Mouse (Mus musculus): ENCODE measurements around the gene Notch2. TPM values are rescaled to one million over a fixed set of nuclear protein-coding genes. Genes with fewer than 3 reads are reported as not detected.

Gene Notch2
- total and polyA plus RNA-seq, 2 experiments from 2014 or later = 8.1 to 28.4 TPM

GRCm38 (mm10) chr3:97993920-97994545 lies 19.3 kb upstream of the Notch2 start:
- H3K4me1 ChIP-seq (ENCODE audit: insufficient read depth) = no peaks in the 10 kb centered on the region
- no peaks in the 10 kb centered on the region for H3K27me3 ChIP-seq (ENCODE audit: insufficient read depth, low read length)
- no peak for TF ChIP-seq CTCF (IDR thresholded peaks at IDR 0.05; ENCODE audit: low read depth)
- WGBS = 77% methylated on average over 3 of the region's 3 CpGs
- no peaks in the 10 kb centered on the region for H3K36me3 ChIP-seq (ENCODE audit: insufficient read depth)
- H3K4me2 ChIP-seq (ENCODE audit: low read depth) = no peak overlapping the region
- no peaks in the 10 kb centered on the region for H3K9me3 ChIP-seq (ENCODE audit: low read length)
- ATAC-seq (no peak), DNase-seq (no peak)
- no peak overlapping the region for H3K4me3 ChIP-seq (ENCODE audit: low read depth, low read length)
- H3K27ac ChIP-seq (ENCODE audit: low read depth, low read length) = no peak overlapping the region
- H3K9ac ChIP-seq = no peak overlapping the region

DNA sequence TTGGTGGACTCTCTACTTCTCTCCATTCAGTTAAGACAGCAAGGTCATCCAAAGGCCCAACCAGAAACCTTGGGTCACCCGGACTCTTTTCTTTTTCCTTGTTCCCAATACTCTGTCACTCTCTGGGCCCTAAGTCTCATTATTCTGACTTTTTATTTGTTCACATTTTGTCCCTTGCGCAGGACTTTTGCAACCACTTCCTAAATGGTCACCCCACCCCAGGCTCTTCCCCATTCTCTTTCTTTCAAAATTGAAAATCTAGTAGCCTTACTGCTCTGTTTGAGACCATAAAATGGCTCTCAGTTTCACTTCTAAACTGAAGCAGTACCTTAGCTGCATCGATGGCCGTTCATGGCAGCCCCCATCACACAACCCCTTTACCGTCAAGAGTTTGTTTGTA lies 18.5 kb upstream of the Notch2 start:
- Histone ChIP-seq H3K4me2 (ENCODE audit: low read depth) (no peak overlapping the region), H3K27ac (ENCODE audit: low read depth, low read length) (no peak overlapping the region), H3K4me1 (ENCODE audit: insufficient read depth) (no peaks in the 10 kb centered on the region), H3K9ac (no peak overlapping the region), H3K9me3 (ENCODE audit: low read length) (no peaks in the 10 kb centered on the region), H3K4me3 (ENCODE audit: low read depth, low read length) (no peak overlapping the region), H3K27me3 (ENCODE audit: insufficient read depth, low read length) (no peaks in the 10 kb centered on the region), H3K36me3 (ENCODE audit: insufficient read depth) (no peaks in the 10 kb centered on the region)
- TF ChIP-seq CTCF (IDR thresholded peaks at IDR 0.05; ENCODE audit: low read depth) = no peak
- WGBS = 94% methylated on average over 5 of the region's 5 CpGs
- ATAC-seq (no peak), DNase-seq (no peak)

DNA sequence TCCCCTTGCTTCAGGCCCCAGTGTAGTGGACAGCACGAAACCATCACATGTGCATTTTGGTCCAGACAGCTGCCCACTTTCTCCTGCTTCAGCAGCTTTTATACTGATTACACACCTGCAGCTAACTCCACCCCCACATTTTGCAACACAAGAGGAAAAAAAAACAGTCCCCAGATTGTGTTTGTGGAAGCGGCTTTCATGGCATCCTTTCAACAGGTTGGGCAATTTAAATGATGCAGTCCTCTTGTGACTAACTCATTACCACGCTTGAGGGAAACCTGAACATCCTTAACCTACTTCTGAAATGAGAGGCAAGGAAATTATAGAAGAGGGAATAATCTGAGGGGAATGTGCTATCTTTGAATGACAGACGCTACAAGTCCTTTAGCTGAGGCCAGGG lies 15.0 kb upstream of the Notch2 start:
- Histone ChIP-seq H3K27me3 (ENCODE audit: insufficient read depth, low read length) (no peaks in the 10 kb centered on the region), H3K4me3 (ENCODE audit: low read depth, low read length) (no peak overlapping the region), H3K9me3 (ENCODE audit: low read length) (no peaks in the 10 kb centered on the region), H3K4me2 (ENCODE audit: low read depth) (no peak overlapping the region), H3K36me3 (ENCODE audit: insufficient read depth) (no peaks in the 10 kb centered on the region), H3K4me1 (ENCODE audit: insufficient read depth) (no peaks in the 10 kb centered on the region), H3K27ac (ENCODE audit: low read depth, low read length) (no peak overlapping the region), H3K9ac (no peak overlapping the region)
- no peak for DNase-seq
- no peak for ATAC-seq
- no peak for TF ChIP-seq CTCF (IDR thresholded peaks at IDR 0.05; ENCODE audit: low read depth)
- 86% methylated on average over 4 of the region's 4 CpGs for WGBS

GRCm38 (mm10) chr3:98003558-98003957 lies 9.8 kb upstream of the Notch2 start:
- H3K9ac ChIP-seq = no peak overlapping the region
- H3K27me3 ChIP-seq (ENCODE audit: insufficient read depth, low read length) = no peaks in the 10 kb centered on the region
- H3K4me3 ChIP-seq (ENCODE audit: low read depth, low read length) = no peak overlapping the region
- ATAC-seq (no peak), DNase-seq (no peak)
- H3K9me3 ChIP-seq (ENCODE audit: low read length) = no peaks in the 10 kb centered on the region
- TF ChIP-seq CTCF (IDR thresholded peaks at IDR 0.05; ENCODE audit: low read depth) = no peak
- H3K4me1 ChIP-seq (ENCODE audit: insufficient read depth) = no peaks in the 10 kb centered on the region
- 93% methylated on average over 4 of the region's 4 CpGs for WGBS
- no peaks in the 10 kb centered on the region for H3K36me3 ChIP-seq (ENCODE audit: insufficient read depth)
- H3K4me2 ChIP-seq (ENCODE audit: low read depth) = no peak overlapping the region
- H3K27ac ChIP-seq (ENCODE audit: low read depth, low read length) = no peak overlapping the region

GRCm38 (mm10) chr3:98004231-98004630 lies 9.1 kb upstream of the Notch2 start:
- H3K27me3 ChIP-seq (ENCODE audit: insufficient read depth, low read length) = no peaks in the 10 kb centered on the region
- no peak overlapping the region for H3K4me2 ChIP-seq (ENCODE audit: low read depth)
- no peak for TF ChIP-seq CTCF (IDR thresholded peaks at IDR 0.05; ENCODE audit: low read depth)
- no peaks in the 10 kb centered on the region for H3K4me1 ChIP-seq (ENCODE audit: insufficient read depth)
- DNase-seq (no peak), ATAC-seq (no peak)
- H3K4me3 ChIP-seq (ENCODE audit: low read depth, low read length) = no peak overlapping the region
- no peak overlapping the region for H3K9ac ChIP-seq
- no peaks in the 10 kb centered on the region for H3K36me3 ChIP-seq (ENCODE audit: insufficient read depth)
- no peaks in the 10 kb centered on the region for H3K9me3 ChIP-seq (ENCODE audit: low read length)
- WGBS = 85% methylated on average over 3 of the region's 3 CpGs
- H3K27ac ChIP-seq (ENCODE audit: low read depth, low read length) = no peak overlapping the region

DNA sequence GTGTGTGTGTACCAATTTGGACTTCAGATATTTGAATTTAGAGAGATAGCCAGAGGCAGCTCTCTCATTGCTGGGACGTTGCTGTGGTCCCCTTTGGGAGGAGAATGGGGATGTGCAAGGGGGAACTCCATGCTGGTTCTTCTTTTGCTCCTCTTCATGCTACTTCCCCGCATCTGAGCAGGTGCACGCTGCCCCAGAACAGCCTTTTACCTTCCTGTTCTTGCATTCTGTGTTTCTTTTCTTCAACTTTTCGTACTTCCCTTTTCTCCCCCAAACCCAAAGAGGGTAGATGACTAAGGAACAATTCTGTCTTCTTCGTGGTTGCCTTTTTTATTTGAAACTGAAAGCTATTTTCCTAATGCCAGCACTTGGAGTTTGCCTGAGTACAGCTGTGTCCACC lies 8.0 kb upstream of the Notch2 start:
- ATAC-seq = no peak
- Histone ChIP-seq H3K9ac (no peak overlapping the region), H3K27me3 (ENCODE audit: insufficient read depth, low read length) (no peaks in the 10 kb centered on the region), H3K4me1 (ENCODE audit: insufficient read depth) (no peaks in the 10 kb centered on the region), H3K36me3 (ENCODE audit: insufficient read depth) (no peaks in the 10 kb centered on the region), H3K4me2 (ENCODE audit: low read depth) (no peak overlapping the region), H3K27ac (ENCODE audit: low read depth, low read length) (no peak overlapping the region), H3K4me3 (ENCODE audit: low read depth, low read length) (no peak overlapping the region), H3K9me3 (ENCODE audit: low read length) (no peaks in the 10 kb centered on the region)
- DNase-seq = no peak
- no peak for TF ChIP-seq CTCF (IDR thresholded peaks at IDR 0.05; ENCODE audit: low read depth)
- 83% methylated on average over 5 of the region's 5 CpGs for WGBS

- no peak overlapping the region for H3K27ac ChIP-seq (ENCODE audit: low read depth, low read length)
- 32% methylated on average over 8 of the region's 8 CpGs for WGBS
- no peaks in the 10 kb centered on the region for H3K4me1 ChIP-seq (ENCODE audit: insufficient read depth)
- ATAC-seq (no peak), DNase-seq (no peak)
- H3K27me3 ChIP-seq (ENCODE audit: insufficient read depth, low read length) = no peaks in the 10 kb centered on the region
- no peak overlapping the region for H3K4me2 ChIP-seq (ENCODE audit: low read depth)
- H3K4me3 ChIP-seq (ENCODE audit: low read depth, low read length) = no peak overlapping the region
- H3K9me3 ChIP-seq (ENCODE audit: low read length) = no peaks in the 10 kb centered on the region
- H3K36me3 ChIP-seq (ENCODE audit: insufficient read depth) = no peaks in the 10 kb centered on the region
- H3K9ac ChIP-seq = no peak overlapping the region
- TF ChIP-seq CTCF (IDR thresholded peaks at IDR 0.05; ENCODE audit: low read depth) = no peak
Observed at GRCm38 (mm10) chr3:98006046-98006691, 7.2 kb upstream of the Notch2 start.
